Mouse (Mus musculus): Measurements from ENCODE around the gene Hsf4. TPM values are rescaled to one million over a fixed set of nuclear protein-coding genes. Genes with fewer than 3 reads are reported as not detected.
"Not testable (repeated sequence)": the region's sequence is repeated elsewhere in the genome, so short reads cannot be mapped to it uniquely, and the experiment has no call there.

Gene Hsf4
- polyA plus RNA-seq, 1 experiment = 0.95 TPM

- H3K4me3 ChIP-seq (replicated peaks; ENCODE audit: control insufficient read depth, low read depth, low read length); H3K4me1 ChIP-seq (ENCODE audit: control insufficient read depth, insufficient read depth, low read length); H3K27ac ChIP-seq (ENCODE audit: control insufficient read depth, insufficient read depth, low read depth, low read length, poor library complexity): not testable (repeated sequence)
- TF ChIP-seq CTCF (IDR thresholded peaks at IDR 0.05; ENCODE audit: control insufficient read depth, insufficient read depth, low read length) = peak; percentile 6; the same call in 1 of the 2 replicates
- 52% methylated on average over 3 of the region's 3 CpGs for WGBS
These were observed 22.2 kb downstream of the Hsf4 start for GRCm38 (mm10) chr8:105291802-105292201.

- Histone ChIP-seq H3K4me1 (ENCODE audit: control insufficient read depth, insufficient read depth, low read length) (peaks cover 5% of the 10 kb centered on the region), H3K27ac (ENCODE audit: control insufficient read depth, insufficient read depth, low read depth, low read length, poor library complexity) (no peak overlapping the region), H3K4me3 (replicated peaks; ENCODE audit: control insufficient read depth, low read depth, low read length) (no peak overlapping the region)
- no peak for TF ChIP-seq CTCF (IDR thresholded peaks at IDR 0.05; ENCODE audit: control insufficient read depth, insufficient read depth, low read length)
- TF ChIP-seq POLR2A (IDR thresholded peaks at IDR 0.05; ENCODE audit: borderline replicate concordance, control insufficient read depth, low read depth, low read length) = no peak
- 89% methylated on average over 7 of the region's 7 CpGs for WGBS
These were observed 22.9 kb downstream of the Hsf4 start for GRCm38 (mm10) chr8:105292471-105292870.

GRCm38 (mm10) chr8:105293405-105293804, 23.8 kb downstream of the Hsf4 start:
- Histone ChIP-seq H3K4me1 (ENCODE audit: control insufficient read depth, insufficient read depth, low read length) (peaks cover 7% of the 10 kb centered on the region), H3K4me3 (replicated peaks; ENCODE audit: control insufficient read depth, low read depth, low read length) (no peak overlapping the region), H3K27ac (ENCODE audit: control insufficient read depth, insufficient read depth, low read depth, low read length, poor library complexity) (no peak overlapping the region)
- 93% methylated on average over 19 of the region's 19 CpGs for WGBS
- TF ChIP-seq CTCF (IDR thresholded peaks at IDR 0.05; ENCODE audit: control insufficient read depth, insufficient read depth, low read length) = no peak
- TF ChIP-seq POLR2A (IDR thresholded peaks at IDR 0.05; ENCODE audit: borderline replicate concordance, control insufficient read depth, low read depth, low read length) = no peak

- TF ChIP-seq CTCF (IDR thresholded peaks at IDR 0.05; ENCODE audit: control insufficient read depth, insufficient read depth, low read length) (no peak), POLR2A (IDR thresholded peaks at IDR 0.05; ENCODE audit: borderline replicate concordance, control insufficient read depth, low read depth, low read length) (no peak)
- WGBS = 87% methylated on average over 9 of the region's 9 CpGs
- H3K4me1 ChIP-seq (ENCODE audit: control insufficient read depth, insufficient read depth, low read length) = peaks cover 8% of the 10 kb centered on the region
- H3K4me3 ChIP-seq (replicated peaks; ENCODE audit: control insufficient read depth, low read depth, low read length) = no peak overlapping the region
- no peak overlapping the region for H3K27ac ChIP-seq (ENCODE audit: control insufficient read depth, insufficient read depth, low read depth, low read length, poor library complexity)
These were observed 25.2 kb downstream of the Hsf4 start for GRCm38 (mm10) chr8:105294776-105295175.

- H3K4me3 ChIP-seq (replicated peaks; ENCODE audit: control insufficient read depth, low read depth, low read length) = no peak overlapping the region
These were observed 25.7 kb downstream of the Hsf4 start for GRCm38 (mm10) chr8:105295256-105295655.

GRCm38 (mm10) chr8:105295895-105296573, 26.4 kb downstream of the Hsf4 start, which contains the start of gene Exoc3l:
Gene Exoc3l, minus strand, starts transcription at chr8:105296101.
- 12% methylated on average over 11 of the region's 11 CpGs for WGBS
- no peak within 1 kb of the TSS for H3K4me3 ChIP-seq (replicated peaks; ENCODE audit: control insufficient read depth, low read depth, low read length)
- H3K27ac ChIP-seq (ENCODE audit: control insufficient read depth, insufficient read depth, low read depth, low read length, poor library complexity) = no peak within 1 kb of the TSS
- TF ChIP-seq POLR2A (IDR thresholded peaks at IDR 0.05; ENCODE audit: borderline replicate concordance, control insufficient read depth, low read depth, low read length) (no peak), CTCF (IDR thresholded peaks at IDR 0.05; ENCODE audit: control insufficient read depth, insufficient read depth, low read length) (no peak)
- peaks cover 4% of the 10 kb centered on the region for H3K4me1 ChIP-seq (ENCODE audit: control insufficient read depth, insufficient read depth, low read length)

More at GRCm38 (mm10) chr8:105295256-105295655, 25.7 kb downstream of the Hsf4 start:
- TF ChIP-seq CTCF (IDR thresholded peaks at IDR 0.05; ENCODE audit: control insufficient read depth, insufficient read depth, low read length) (no peak), POLR2A (IDR thresholded peaks at IDR 0.05; ENCODE audit: borderline replicate concordance, control insufficient read depth, low read depth, low read length) (no peak)
- peaks cover 4% of the 10 kb centered on the region for H3K4me1 ChIP-seq (ENCODE audit: control insufficient read depth, insufficient read depth, low read length)
- no peak overlapping the region for H3K27ac ChIP-seq (ENCODE audit: control insufficient read depth, insufficient read depth, low read depth, low read length, poor library complexity)
- 66% methylated on average over 11 of the region's 11 CpGs for whole genome bisulfite sequencing

- H3K4me1 ChIP-seq (ENCODE audit: control insufficient read depth, insufficient read depth, low read length) = peaks cover 4% of the 10 kb centered on the region
- H3K27ac ChIP-seq (ENCODE audit: control insufficient read depth, insufficient read depth, low read depth, low read length, poor library complexity) = peak within 1 kb of the TSS; percentile 90
- TF ChIP-seq POLR2A (IDR thresholded peaks at IDR 0.05; ENCODE audit: borderline replicate concordance, control insufficient read depth, low read depth, low read length) (peak; percentile 89; the same call in 1 of the 2 replicates), CTCF (IDR thresholded peaks at IDR 0.05; ENCODE audit: control insufficient read depth, insufficient read depth, low read length) (no peak)
- peak within 1 kb of the TSS; percentile 99 for H3K4me3 ChIP-seq (replicated peaks; ENCODE audit: control insufficient read depth, low read depth, low read length)
- under 1% methylated on average over 58 of the region's 58 CpGs for WGBS
These were observed 28.1 kb downstream of the Hsf4 start, which contains the start of gene E2f4 for GRCm38 (mm10) chr8:105297511-105298192. Gene E2f4, plus strand, starts transcription at chr8:105297663.

Measured in bone marrow, adult 2 months (tissue).